Mouse (Mus musculus) liver, embryonic 12.5 days (tissue): ENCODE results near the gene Fcgrt. TPM values are rescaled to one million over a fixed set of nuclear protein-coding genes. Genes with fewer than 3 reads are reported as not detected.

Source experiments
- ATAC-seq: fragments of 200-750 bp; cut with Nextera tagmentation; 2 replicates; pipeline ENCODE4 v1.8.0; 2017; ENCODE audit warnings: moderate number of reproducible peaks, mild to moderate bottlenecking, moderate library complexity
- H3K27ac ChIP-seq: fragments of 300-500 bp; sonication (generic); 2 replicates; pipeline ENCODE4 v1.5.1; 2016; ENCODE audit warnings: mild to moderate bottlenecking
- H3K27me3 ChIP-seq: fragments of 300-500 bp; sonication (generic); replicated peaks from 2 replicates; pipeline ENCODE4 v1.6.1; 2016; ENCODE audit warnings: mild to moderate bottlenecking, moderate library complexity
- H3K36me3 ChIP-seq: fragments of 300-500 bp; sonication (generic); 2 replicates; pipeline ENCODE4 v1.6.1; 2016; ENCODE audit warnings: mild to moderate bottlenecking, moderate library complexity
- H3K4me1 ChIP-seq: fragments of 300-500 bp; sonication (generic); 2 replicates; pipeline ENCODE4 v1.6.1; 2016
- H3K4me2 ChIP-seq: fragments of 300-500 bp; sonication (generic); 2 replicates; pipeline ENCODE4 v1.6.1; 2016; ENCODE audit warnings: mild to moderate bottlenecking, moderate library complexity
- H3K4me3 ChIP-seq: fragments of 300-500 bp; sonication (generic); 2 replicates; pipeline ENCODE4 v1.5.1; 2016; ENCODE audit warnings: mild to moderate bottlenecking, moderate library complexity
- H3K9ac ChIP-seq: fragments of 300-500 bp; sonication (generic); 2 replicates; pipeline ENCODE4 v1.6.1; 2016; ENCODE audit warnings: mild to moderate bottlenecking, moderate library complexity
- H3K9me3 ChIP-seq: fragments of 300-500 bp; sonication (generic); replicated peaks from 2 replicates; pipeline ENCODE4 v1.6.1; 2016; ENCODE audit warnings: mild to moderate bottlenecking, moderate library complexity
- WGBS: fragments of 180-500 bp; shearing (Covaris S2); methylation state at CpG from one replicate; pipeline ENCODE4 v1.1.7; 2016; ENCODE audit not compliant: insufficient replicate concordance; 5-methylcytosine and 5-hydroxymethylcytosine counted together
- polyA plus RNA-seq: library from polyadenylated mRNA; unstranded; fragments of >200 nt; fragmentation: Nextera tagmentation; extraction: Ambion mirVana; gene quantifications from 2 replicates; pipeline ENCODE4 v1.2.1, GENCODE M21; 2016

Fcgrt gene
- polyA plus RNA-seq, 1 experiment from 2014 or later, result 26.6 TPM

GRCm38 (mm10) chr7:45139904-45140723 is 36.5 kb upstream of the Fcgrt start:
- Histone ChIP-seq H3K4me3 (no peak overlapping the region), H3K27ac (no peak overlapping the region), H3K27me3 (no peaks in the 10 kb centered on the region), H3K9me3 (no peaks in the 10 kb centered on the region), H3K4me2 (no peak overlapping the region), H3K36me3 (peaks cover 45% of the 10 kb centered on the region), H3K4me1 (peaks cover 45% of the 10 kb centered on the region), H3K9ac (no peak overlapping the region)
- WGBS, result 64% methylated on average over 8 of the region's 8 CpGs
- ATAC-seq, result no peak

DNA sequence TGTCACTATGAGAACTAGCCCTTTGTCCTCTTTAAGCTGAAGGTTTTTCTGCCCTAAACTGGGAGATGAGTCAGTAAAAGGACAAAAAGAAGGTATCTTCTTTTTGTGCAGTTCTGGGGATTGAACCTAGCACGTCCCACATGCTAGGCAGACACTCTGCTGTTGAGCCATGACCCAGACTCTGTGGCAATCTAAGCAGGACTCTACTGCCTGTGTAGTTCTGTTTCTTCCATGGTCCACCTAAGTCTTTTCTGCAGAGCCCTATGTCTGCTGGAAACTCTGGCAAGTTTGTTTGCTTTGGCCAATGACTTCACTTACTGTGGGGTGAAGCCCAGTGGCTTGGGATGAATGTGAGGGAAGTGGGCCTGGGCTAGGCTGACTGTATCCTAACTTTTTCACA is 34.8 kb upstream of the Fcgrt start:
- H3K4me3 ChIP-seq, result no peak overlapping the region

GRCm38 (mm10) chr7:45137171-45138006 is 33.7 kb upstream of the Fcgrt start:
- Histone ChIP-seq H3K27ac (peak overlapping the region; percentile 83), H3K4me1 (peaks cover 62% of the 10 kb centered on the region), H3K36me3 (peaks cover 26% of the 10 kb centered on the region), H3K4me3 (peak overlapping the region; percentile 0; the same call in 1 of the 2 replicates), H3K27me3 (no peaks in the 10 kb centered on the region), H3K9me3 (no peaks in the 10 kb centered on the region), H3K9ac (peak overlapping the region; percentile 15; the same call in 1 of the 2 replicates), H3K4me2 (peak overlapping the region; percentile 94)
- WGBS, result 14% methylated on average over 12 of the region's 12 CpGs
- ATAC-seq, result peak; percentile 76

More for the DNA sequence above, 34.8 kb upstream of the Fcgrt start:
- Histone ChIP-seq H3K9me3 (no peaks in the 10 kb centered on the region), H3K4me2 (peak overlapping the region; percentile 94; the same call in 1 of the 2 replicates), H3K4me1 (peaks cover 62% of the 10 kb centered on the region), H3K9ac (no peak overlapping the region), H3K27ac (peak overlapping the region; percentile 83; the same call in 1 of the 2 replicates), H3K36me3 (peaks cover 33% of the 10 kb centered on the region), H3K27me3 (no peaks in the 10 kb centered on the region)
- ATAC-seq, result no peak
- 70% methylated on average over 1 of the region's 1 CpGs for WGBS

GRCm38 (mm10) chr7:45135993-45136567 is 32.4 kb upstream of the Fcgrt start, which contains the start of the genes Gm45713 and Flt3l:
Gm45713 (minus strand) TSS chr7:45136231.
Flt3l (minus strand) TSS chr7:45136432.
- H3K9me3 ChIP-seq, result no peaks in the 10 kb centered on the region
- H3K4me1 ChIP-seq, result peaks cover 65% of the 10 kb centered on the region
- H3K9ac ChIP-seq, result peak within 1 kb of the TSS; percentile 81
- peak within 1 kb of the TSS; percentile 83 for H3K27ac ChIP-seq
- peak within 1 kb of the TSS; percentile 75 for H3K4me3 ChIP-seq
- ATAC-seq, result peak; percentile 77
- peak within 1 kb of the TSS; percentile 94 for H3K4me2 ChIP-seq
- WGBS, result 2% methylated on average over 29 of the region's 29 CpGs
- H3K27me3 ChIP-seq, result no peaks in the 10 kb centered on the region
- H3K36me3 ChIP-seq, result peaks cover 15% of the 10 kb centered on the region

- Histone ChIP-seq H3K9ac (peak overlapping the region; percentile 81), H3K4me3 (peak overlapping the region; percentile 75), H3K4me2 (peak overlapping the region; percentile 94), H3K9me3 (no peaks in the 10 kb centered on the region), H3K4me1 (peaks cover 66% of the 10 kb centered on the region), H3K27ac (peak overlapping the region; percentile 83), H3K36me3 (peaks cover 14% of the 10 kb centered on the region), H3K27me3 (no peaks in the 10 kb centered on the region)
- ATAC-seq, result 0 out of 2 replicates have a peak, but pooled peaks have one; percentile 6
- 30% methylated on average over 3 of the region's 3 CpGs for WGBS
Observed at GRCm38 (mm10) chr7:45135370-45135769, 31.7 kb upstream of the Fcgrt start.

DNA sequence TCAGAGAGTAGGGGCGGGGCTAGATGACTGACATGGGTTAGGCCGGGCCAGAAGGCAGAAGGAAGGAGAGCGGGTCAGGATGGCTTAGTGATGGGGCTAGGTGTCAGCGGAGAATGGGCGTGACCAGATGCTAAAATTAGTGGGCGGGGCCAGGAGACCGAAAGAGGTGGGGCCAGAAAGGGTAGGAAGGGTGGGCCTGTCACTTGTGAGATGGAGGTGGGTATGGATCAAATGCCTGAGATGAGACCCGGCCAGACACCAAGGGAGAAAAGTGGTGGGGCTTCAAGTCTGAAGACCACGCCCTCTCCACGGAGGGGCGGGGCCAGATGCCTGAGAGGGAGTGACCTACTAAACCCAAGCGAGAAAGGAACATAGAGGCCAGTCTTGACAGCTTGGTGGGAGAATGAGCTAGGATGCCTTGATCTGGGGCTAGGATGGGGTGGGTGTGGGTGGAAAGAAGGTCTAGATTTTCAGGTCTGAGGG is 30.9 kb upstream of the Fcgrt start:
- Histone ChIP-seq H3K27me3 (no peaks in the 10 kb centered on the region), H3K4me2 (peak overlapping the region; percentile 94), H3K9me3 (no peaks in the 10 kb centered on the region), H3K27ac (peak overlapping the region; percentile 83), H3K9ac (peak overlapping the region; percentile 81), H3K4me3 (peak overlapping the region; percentile 75), H3K36me3 (peaks cover 10% of the 10 kb centered on the region), H3K4me1 (peaks cover 66% of the 10 kb centered on the region)
- WGBS, result 3% methylated on average over 12 of the region's 12 CpGs
- peak; percentile 59 for ATAC-seq

- peaks cover 9% of the 10 kb centered on the region for H3K36me3 ChIP-seq
- H3K27me3 ChIP-seq, result no peaks in the 10 kb centered on the region
- 0 out of 2 replicates have a peak overlapping the region, but pooled peaks have one; percentile 83 for H3K27ac ChIP-seq
- H3K9me3 ChIP-seq, result no peaks in the 10 kb centered on the region
- 78% methylated on average over 8 of the region's 8 CpGs for WGBS
- no peak overlapping the region for H3K4me3 ChIP-seq
- H3K4me2 ChIP-seq, result peak overlapping the region; percentile 94; the same call in 1 of the 2 replicates
- ATAC-seq, result no peak
- H3K9ac ChIP-seq, result no peak overlapping the region
- H3K4me1 ChIP-seq, result peaks cover 63% of the 10 kb centered on the region
Observed at GRCm38 (mm10) chr7:45133446-45134159, 30.0 kb upstream of the Fcgrt start.

DNA sequence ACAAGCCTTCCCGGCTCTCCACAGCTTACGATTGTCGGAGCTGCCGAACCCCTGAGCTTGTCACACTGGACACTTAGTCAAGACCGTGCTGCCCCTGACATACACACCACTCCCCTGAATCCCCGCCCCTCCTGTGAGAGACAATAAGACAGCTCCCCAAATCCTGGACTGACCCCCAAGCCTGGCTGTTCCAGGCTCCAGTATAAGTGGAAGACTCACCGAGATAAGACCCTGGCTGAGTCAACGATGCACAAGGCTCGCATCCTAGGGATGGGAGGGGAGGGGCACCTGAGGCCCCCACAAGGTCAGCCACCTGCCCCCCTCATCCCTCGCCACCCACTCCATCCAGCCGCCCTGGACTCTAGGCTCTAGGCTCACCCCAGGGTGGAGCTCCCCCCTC is 28.2 kb upstream of the Fcgrt start:
- no peak overlapping the region for H3K4me2 ChIP-seq
- no peaks in the 10 kb centered on the region for H3K27me3 ChIP-seq
- no peaks in the 10 kb centered on the region for H3K9me3 ChIP-seq
- ATAC-seq, result no peak
- H3K4me3 ChIP-seq, result no peak overlapping the region
- no peak overlapping the region for H3K9ac ChIP-seq
- H3K36me3 ChIP-seq, result peaks cover 19% of the 10 kb centered on the region
- WGBS, result 81% methylated on average over 11 of the region's 11 CpGs
- no peak overlapping the region for H3K27ac ChIP-seq
- H3K4me1 ChIP-seq, result peaks cover 55% of the 10 kb centered on the region

DNA sequence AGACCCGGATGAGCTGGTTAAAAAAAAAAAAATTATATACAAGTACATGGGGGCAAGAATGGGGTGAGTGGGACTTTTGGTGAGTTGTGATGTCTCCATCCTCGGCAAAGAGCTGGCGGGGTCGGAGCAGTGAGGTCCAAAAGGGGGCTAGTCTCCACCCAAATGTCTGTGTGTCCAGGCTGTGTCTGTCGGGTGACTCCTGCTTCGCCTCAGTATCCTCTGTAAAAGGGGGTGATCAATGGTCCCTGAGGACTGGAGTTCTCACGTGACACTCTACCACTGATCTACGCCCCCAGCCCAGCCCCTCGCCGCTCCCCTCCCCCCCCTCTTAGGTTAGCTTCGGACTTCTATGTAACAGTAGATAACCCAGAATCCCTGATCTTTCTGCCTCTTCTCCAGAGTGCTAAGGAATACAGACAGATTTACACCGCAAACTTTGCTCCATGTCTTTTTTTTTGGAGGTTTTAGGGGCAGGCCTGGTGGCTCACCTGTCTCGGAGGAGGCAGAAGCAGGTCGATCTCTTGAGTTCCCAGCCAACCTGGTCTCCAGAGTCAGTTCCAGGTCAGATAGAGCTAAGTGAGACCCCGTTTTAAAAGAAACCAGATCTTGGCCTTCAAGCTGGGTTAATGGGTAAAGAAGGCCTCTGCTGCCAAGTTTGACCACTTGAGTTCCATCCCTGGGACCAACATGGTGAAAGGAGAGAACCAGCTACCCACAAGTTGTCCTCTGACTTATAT is 26.3 kb upstream of the Fcgrt start:
- Histone ChIP-seq H3K9me3 (no peaks in the 10 kb centered on the region), H3K9ac (peak overlapping the region; percentile 84), H3K27ac (peak overlapping the region; percentile 88), H3K36me3 (peaks cover 38% of the 10 kb centered on the region), H3K4me2 (peak overlapping the region; percentile 88), H3K27me3 (no peaks in the 10 kb centered on the region), H3K4me1 (peaks cover 58% of the 10 kb centered on the region), H3K4me3 (peak overlapping the region; percentile 94)
- no peak for ATAC-seq
- WGBS, result 43% methylated on average over 15 of the region's 15 CpGs

DNA sequence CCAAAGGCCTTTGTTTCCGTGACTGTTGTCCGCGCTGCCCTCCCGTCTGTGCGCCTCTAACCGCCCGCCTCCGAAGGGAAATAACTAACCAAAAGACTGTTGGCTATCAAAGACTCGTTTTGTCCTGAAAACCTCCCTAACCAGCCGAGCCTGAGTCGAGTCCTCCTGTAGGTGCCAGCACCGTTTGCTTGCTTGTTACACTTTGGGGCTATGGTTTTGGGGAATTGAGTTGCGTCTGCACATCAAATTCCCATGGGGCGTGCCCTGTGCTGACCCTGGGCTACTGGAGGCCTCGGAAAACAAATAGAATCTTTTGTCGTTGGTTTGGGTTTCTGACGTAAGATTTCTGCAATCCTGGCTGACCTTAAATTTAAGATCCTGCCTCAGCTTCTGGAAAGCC is 25.7 kb upstream of the Fcgrt start:
- H3K4me1 ChIP-seq, result peaks cover 58% of the 10 kb centered on the region
- peak overlapping the region; percentile 88 for H3K4me2 ChIP-seq
- H3K36me3 ChIP-seq, result peaks cover 40% of the 10 kb centered on the region
- H3K9ac ChIP-seq, result peak overlapping the region; percentile 84
- peak overlapping the region; percentile 88 for H3K27ac ChIP-seq
- H3K9me3 ChIP-seq, result no peaks in the 10 kb centered on the region
- peak; percentile 5; the same call in 1 of the 2 replicates for ATAC-seq
- peak overlapping the region; percentile 94 for H3K4me3 ChIP-seq
- 3% methylated on average over 17 of the region's 17 CpGs for WGBS
- H3K27me3 ChIP-seq, result no peaks in the 10 kb centered on the region
